Mouse (Mus musculus) A20 (cell line): ENCODE data around the gene B4galt1.
"Not testable (repeated sequence)": the region's sequence is repeated elsewhere in the genome, so short reads cannot be mapped to it uniquely, and the experiment has no call there.

Source experiments
- DNase-seq: peaks from one replicate; pipeline ENCODE4 v3.0.0-alpha.2; 2011; ENCODE audit warnings: low read depth, low spot score

B4galt1 gene

GRCm38 (mm10) chr4:40820024-40820423, 33.8 kb downstream of the B4galt1 start:
- no peak for DNase-seq

GRCm38 (mm10) chr4:40819151-40819550, 34.7 kb downstream of the B4galt1 start:
- no peak for DNase-seq

DNA sequence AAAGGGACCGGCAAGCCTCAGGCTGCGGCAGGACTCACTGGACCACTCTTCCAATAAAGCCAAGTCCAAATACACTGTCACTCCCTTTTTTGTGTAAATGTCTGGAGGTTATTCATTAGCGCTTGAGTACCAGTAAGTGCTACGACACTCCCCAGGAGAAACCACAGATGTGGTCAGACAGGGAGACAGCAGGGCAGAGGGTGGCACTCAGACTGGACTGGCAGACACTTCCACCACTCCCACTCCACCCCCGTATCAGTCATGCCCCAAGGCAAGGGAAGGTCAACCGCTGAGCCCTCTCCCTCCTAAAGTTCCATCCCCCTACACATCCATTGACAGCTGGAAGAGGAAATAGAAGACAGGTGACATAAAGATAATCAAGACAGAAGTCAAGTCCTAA, 35.4 kb downstream of the B4galt1 start:
- no peak for DNase-seq

- no peak for DNase-seq
Measured at GRCm38 (mm10) chr4:40817936-40818335, 35.9 kb downstream of the B4galt1 start.

GRCm38 (mm10) chr4:40815775-40816372, 37.9 kb downstream of the B4galt1 start:
- DNase-seq = no peak

GRCm38 (mm10) chr4:40815120-40815519, 38.7 kb downstream of the B4galt1 start:
- DNase-seq = no peak

DNA sequence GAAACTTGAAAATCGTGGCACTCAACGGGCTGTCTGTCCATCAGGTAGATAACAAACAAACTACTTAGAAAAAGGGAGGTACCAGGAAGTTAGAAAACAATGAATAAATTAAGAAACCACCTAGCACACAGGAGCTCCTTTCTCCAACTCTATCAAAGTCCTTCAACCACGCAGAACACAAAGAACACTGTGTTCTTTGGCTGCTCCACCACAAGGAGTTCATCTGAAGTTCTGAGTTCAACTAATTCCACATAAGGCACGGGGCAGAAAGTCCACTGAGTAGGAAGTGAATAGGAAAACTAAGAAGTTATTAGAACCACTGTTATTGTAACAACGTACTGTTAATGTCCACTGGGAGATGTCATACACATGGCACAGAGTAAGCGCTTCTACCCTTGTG, 39.4 kb downstream of the B4galt1 start:
- DNase-seq = no peak

DNA sequence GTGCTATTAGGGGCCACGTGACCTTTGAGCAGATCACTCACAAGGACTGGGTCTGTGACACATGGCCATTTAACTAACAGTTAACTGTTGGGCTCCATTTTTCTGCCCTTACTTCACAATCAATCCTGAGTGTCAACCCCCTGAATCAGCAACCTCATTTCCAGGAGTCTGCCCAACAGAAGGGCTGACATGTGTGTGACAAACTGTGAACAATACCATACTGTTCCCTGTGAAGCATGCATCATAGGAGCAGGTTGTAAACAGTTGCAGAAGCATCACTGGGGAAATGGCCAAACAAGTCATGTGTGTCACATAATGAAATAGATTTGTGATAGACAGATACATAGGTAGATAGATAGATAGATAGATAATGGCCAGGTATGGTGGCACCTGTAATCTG, 40.9 kb downstream of the B4galt1 start:
- no peak for DNase-seq

- DNase-seq = no peak
Measured at GRCm38 (mm10) chr4:40810481-40810880, 43.3 kb downstream of the B4galt1 start.

DNA sequence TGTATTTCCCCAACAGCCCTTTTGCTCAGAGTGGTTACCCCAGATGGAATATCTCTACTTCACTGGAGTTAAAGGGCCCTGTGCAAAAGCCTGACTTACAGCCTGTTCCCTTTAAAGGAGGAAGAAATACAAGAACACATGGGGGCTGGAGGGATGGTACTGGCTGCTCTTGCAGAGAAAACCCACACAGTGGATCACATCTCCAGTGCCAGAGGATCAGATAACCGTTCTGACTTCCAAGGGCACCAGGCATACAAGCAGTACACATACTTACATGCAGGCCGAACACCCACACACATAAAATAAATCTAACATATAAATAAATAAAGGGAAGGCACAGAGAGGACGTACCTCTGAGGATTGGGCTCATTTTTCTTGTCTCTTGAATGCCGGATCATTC, 46.4 kb downstream of the B4galt1 start:
- DNase-seq = no peak

- DNase-seq = no peak
Measured at GRCm38 (mm10) chr4:40805401-40805800, 48.4 kb downstream of the B4galt1 start.

DNA sequence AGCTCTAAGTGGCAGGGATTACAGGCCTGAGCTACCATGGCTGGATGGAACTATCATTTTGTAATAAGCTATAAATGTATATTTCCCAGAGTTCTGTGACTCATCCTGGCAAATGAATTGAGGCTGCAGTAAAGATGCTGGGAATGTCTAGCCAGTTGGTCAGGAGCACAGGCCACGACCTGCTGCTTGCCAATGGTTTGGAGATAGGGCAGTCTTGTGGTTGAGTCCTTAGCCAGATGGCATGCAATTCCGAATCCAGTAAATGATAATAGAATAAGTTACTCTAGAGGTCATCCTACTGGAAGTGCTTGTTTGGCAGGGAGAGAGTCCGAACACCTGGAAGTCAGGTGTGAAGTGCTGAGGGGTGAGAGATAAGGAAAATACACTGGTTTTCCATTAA, 51.0 kb downstream of the B4galt1 start:
- DNase-seq = no peak

DNA sequence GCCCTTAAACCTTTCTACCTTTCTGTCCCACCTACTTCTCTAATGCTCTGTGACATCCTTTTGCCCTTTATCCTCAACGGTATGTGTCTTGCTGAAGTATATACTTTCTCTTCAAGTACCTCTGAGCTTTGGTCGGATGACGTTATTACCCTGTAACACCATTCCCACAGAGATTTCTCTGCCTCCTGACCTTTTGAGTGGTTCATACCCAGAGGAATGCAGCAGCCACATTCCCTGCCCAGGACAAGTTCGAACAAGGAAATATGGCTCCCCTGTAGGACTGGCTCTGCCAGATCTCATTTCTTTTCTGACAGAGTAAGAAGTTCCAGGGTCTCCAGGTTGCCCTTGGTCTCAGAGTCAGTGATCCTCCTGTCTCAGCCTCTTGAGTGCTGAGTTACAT, 51.9 kb downstream of the B4galt1 start:
- no peak for DNase-seq

DNA sequence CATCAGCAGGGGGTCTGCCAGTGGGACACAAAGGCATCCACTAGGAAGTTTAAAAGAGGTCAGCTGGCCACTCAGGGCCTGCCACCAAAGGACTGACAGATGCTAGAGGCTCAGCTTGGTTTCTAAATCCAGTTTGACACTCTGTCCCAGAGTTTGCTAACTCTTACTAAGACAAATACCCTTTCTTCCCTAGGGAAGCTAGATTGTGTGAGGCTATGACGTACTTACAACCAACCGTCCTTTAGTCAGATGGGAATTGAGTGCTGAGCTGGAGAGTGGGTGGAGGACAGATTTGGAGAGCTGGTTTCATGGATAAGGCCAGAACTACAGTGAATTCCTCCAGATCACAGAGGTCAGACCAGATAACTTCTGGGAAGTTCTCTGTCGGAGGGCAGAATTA, 52.9 kb downstream of the B4galt1 start:
- DNase-seq = no peak

GRCm38 (mm10) chr4:40798833-40799555, 54.8 kb downstream of the B4galt1 start:
- DNase-seq = not testable (repeated sequence)

DNA sequence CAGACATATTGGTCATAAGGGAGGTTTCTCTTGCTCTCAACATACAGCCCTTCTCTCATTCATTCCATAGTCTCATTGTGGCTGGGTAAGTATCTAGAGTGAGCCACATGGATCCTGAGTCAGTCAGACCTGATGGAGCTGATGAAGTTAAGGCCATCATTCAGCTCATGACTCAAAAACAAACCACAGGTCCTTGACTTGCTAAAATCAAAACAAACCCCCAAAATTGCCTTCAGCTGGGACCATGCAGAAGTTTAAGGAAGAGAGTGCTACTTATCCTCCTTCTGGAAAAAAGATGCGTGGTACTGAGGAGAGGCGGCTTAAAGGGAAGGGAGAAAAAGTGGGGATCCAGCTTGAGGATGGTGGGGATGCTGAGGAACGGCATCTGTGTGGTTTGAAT, 58.0 kb downstream of the B4galt1 start:
- DNase-seq = no peak

- no peak for DNase-seq
Measured at GRCm38 (mm10) chr4:40794320-40794719, 59.5 kb downstream of the B4galt1 start.

GRCm38 (mm10) chr4:40791176-40791575, 62.6 kb downstream of the B4galt1 start:
- DNase-seq = no peak

DNA sequence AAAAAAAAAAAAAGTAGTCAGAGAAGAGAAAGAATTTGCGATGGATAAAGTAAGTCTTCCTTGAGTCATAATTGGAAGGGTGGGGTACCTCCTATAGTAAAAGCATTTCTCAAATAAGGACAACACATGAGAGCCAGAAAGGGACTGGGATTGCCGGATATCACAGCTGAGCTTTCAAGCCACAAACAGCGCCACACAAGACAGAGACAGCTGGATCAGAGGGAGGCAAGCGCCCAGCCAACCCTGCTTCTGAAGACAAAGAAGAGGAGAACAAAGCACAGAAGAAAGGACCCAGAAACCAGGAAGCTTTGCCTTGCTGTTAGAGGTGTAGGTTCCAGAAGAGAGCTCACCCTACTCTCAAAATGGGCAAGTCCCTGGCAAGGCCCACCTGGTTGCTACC, 67.2 kb downstream of the B4galt1 start:
- DNase-seq = no peak

GRCm38 (mm10) chr4:40785620-40786166, 68.1 kb downstream of the B4galt1 start:
- DNase-seq = peak; percentile 57

DNA sequence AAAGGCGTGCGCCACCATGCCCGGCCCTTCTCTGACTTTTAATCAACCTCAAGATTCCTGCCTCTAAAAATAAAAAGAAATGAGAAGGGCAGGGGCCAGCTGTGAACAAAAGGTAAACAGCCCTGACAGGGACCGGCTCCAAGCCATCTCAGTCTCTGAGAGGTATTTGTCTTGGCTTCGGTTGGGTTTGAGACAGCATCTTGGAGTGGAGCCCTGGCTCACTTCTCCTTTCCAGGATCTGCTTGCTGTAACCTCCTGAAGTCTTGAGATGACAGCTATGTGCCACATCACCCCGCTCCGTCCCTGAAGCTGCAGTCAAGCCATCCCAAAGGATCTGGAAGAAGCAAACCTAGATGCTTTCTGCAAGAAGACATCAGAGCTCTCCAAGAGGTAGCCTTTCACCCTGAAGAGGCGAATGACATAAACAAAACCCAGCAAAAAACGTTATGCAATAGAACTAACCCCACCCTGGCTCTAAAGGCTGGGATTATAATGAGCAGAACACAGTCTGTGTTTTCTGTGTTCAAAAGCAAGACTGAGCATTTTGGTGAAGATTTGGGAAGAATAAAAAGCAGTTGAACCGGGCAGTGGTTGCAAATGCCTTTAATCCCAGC, 69.1 kb downstream of the B4galt1 start:
- no peak for DNase-seq

- no peak for DNase-seq
Measured at GRCm38 (mm10) chr4:40783049-40783448, 70.8 kb downstream of the B4galt1 start.
